Mouse (Mus musculus) liver, embryonic 12.5 days (tissue): ENCODE measurements around the gene Med24. TPM values are rescaled to one million over a fixed set of nuclear protein-coding genes. Genes with fewer than 3 reads are reported as not detected.
"Not testable (repeated sequence)": the region's sequence is repeated elsewhere in the genome, so short reads cannot be mapped to it uniquely, and the experiment has no call there.

Experiments used
- ATAC-seq: fragments of 200-750 bp; cut with Nextera tagmentation; 2 replicates; pipeline ENCODE4 v1.8.0; 2017; ENCODE audit warnings: moderate number of reproducible peaks, mild to moderate bottlenecking, moderate library complexity
- H3K27ac ChIP-seq: fragments of 300-500 bp; sonication (generic); 2 replicates; pipeline ENCODE4 v1.5.1; 2016; ENCODE audit warnings: mild to moderate bottlenecking
- H3K27me3 ChIP-seq: fragments of 300-500 bp; sonication (generic); replicated peaks from 2 replicates; pipeline ENCODE4 v1.6.1; 2016; ENCODE audit warnings: mild to moderate bottlenecking, moderate library complexity
- H3K36me3 ChIP-seq: fragments of 300-500 bp; sonication (generic); 2 replicates; pipeline ENCODE4 v1.6.1; 2016; ENCODE audit warnings: mild to moderate bottlenecking, moderate library complexity
- H3K4me1 ChIP-seq: fragments of 300-500 bp; sonication (generic); 2 replicates; pipeline ENCODE4 v1.6.1; 2016
- H3K4me2 ChIP-seq: fragments of 300-500 bp; sonication (generic); 2 replicates; pipeline ENCODE4 v1.6.1; 2016; ENCODE audit warnings: mild to moderate bottlenecking, moderate library complexity
- H3K4me3 ChIP-seq: fragments of 300-500 bp; sonication (generic); 2 replicates; pipeline ENCODE4 v1.5.1; 2016; ENCODE audit warnings: mild to moderate bottlenecking, moderate library complexity
- H3K9ac ChIP-seq: fragments of 300-500 bp; sonication (generic); 2 replicates; pipeline ENCODE4 v1.6.1; 2016; ENCODE audit warnings: mild to moderate bottlenecking, moderate library complexity
- H3K9me3 ChIP-seq: fragments of 300-500 bp; sonication (generic); replicated peaks from 2 replicates; pipeline ENCODE4 v1.6.1; 2016; ENCODE audit warnings: mild to moderate bottlenecking, moderate library complexity
- WGBS: fragments of 180-500 bp; shearing (Covaris S2); methylation state at CpG from one replicate; pipeline ENCODE4 v1.1.7; 2016; ENCODE audit not compliant: insufficient replicate concordance; 5-methylcytosine and 5-hydroxymethylcytosine counted together
- polyA plus RNA-seq: library from polyadenylated mRNA; unstranded; fragments of >200 nt; fragmentation: Nextera tagmentation; extraction: Ambion mirVana; gene quantifications from 2 replicates; pipeline ENCODE4 v1.2.1, GENCODE M21; 2016

Med24 gene
- polyA plus RNA-seq, 1 experiment from 2014 or later: 43.7 TPM

GRCm38 (mm10) chr11:98693201-98693600, 36.0 kb downstream of the Med24 start:
- 64% methylated on average over 13 of the region's 13 CpGs for WGBS
- Histone ChIP-seq H3K4me3 (no peak overlapping the region), H3K27me3 (no peaks in the 10 kb centered on the region), H3K4me2 (no peak overlapping the region), H3K36me3 (peaks cover 83% of the 10 kb centered on the region), H3K27ac (no peak overlapping the region), H3K4me1 (no peaks in the 10 kb centered on the region), H3K9ac (no peak overlapping the region), H3K9me3 (no peaks in the 10 kb centered on the region)
- ATAC-seq: no peak

- peaks cover 16% of the 10 kb centered on the region for H3K4me1 ChIP-seq
- H3K27me3 ChIP-seq: no peaks in the 10 kb centered on the region
- peaks cover 86% of the 10 kb centered on the region for H3K36me3 ChIP-seq
- 0 out of 2 replicates have a peak, but pooled peaks have one; percentile 32 for ATAC-seq
- H3K4me2 ChIP-seq: no peak overlapping the region
- H3K9me3 ChIP-seq: no peaks in the 10 kb centered on the region
- no peak overlapping the region for H3K27ac ChIP-seq
- H3K4me3 ChIP-seq: no peak overlapping the region
- H3K9ac ChIP-seq: no peak overlapping the region
- 79% methylated on average over 7 of the region's 8 CpGs for WGBS
Observed at GRCm38 (mm10) chr11:98688009-98688408, 41.2 kb downstream of the Med24 start.

GRCm38 (mm10) chr11:98686976-98687375, 42.3 kb downstream of the Med24 start:
- Histone ChIP-seq H3K27me3 (no peaks in the 10 kb centered on the region), H3K36me3 (peaks cover 75% of the 10 kb centered on the region), H3K27ac (no peak overlapping the region), H3K9me3 (no peaks in the 10 kb centered on the region), H3K9ac (no peak overlapping the region), H3K4me2 (no peak overlapping the region), H3K4me1 (peaks cover 17% of the 10 kb centered on the region), H3K4me3 (no peak overlapping the region)
- WGBS: 81% methylated on average over 4 of the region's 4 CpGs
- no peak for ATAC-seq

GRCm38 (mm10) chr11:98685642-98686041, 43.6 kb downstream of the Med24 start:
- no peak overlapping the region for H3K9ac ChIP-seq
- WGBS: 89% methylated on average over 9 of the region's 9 CpGs
- no peak overlapping the region for H3K4me3 ChIP-seq
- peaks cover 62% of the 10 kb centered on the region for H3K36me3 ChIP-seq
- no peak overlapping the region for H3K4me2 ChIP-seq
- H3K27ac ChIP-seq: no peak overlapping the region
- peaks cover 25% of the 10 kb centered on the region for H3K4me1 ChIP-seq
- H3K9me3 ChIP-seq: no peaks in the 10 kb centered on the region
- no peak for ATAC-seq
- no peaks in the 10 kb centered on the region for H3K27me3 ChIP-seq

GRCm38 (mm10) chr11:98682811-98683210, 46.4 kb downstream of the Med24 start:
- H3K4me3 ChIP-seq: peak overlapping the region; percentile 98
- H3K27ac ChIP-seq: peak overlapping the region; percentile 86
- H3K36me3 ChIP-seq: peaks cover 37% of the 10 kb centered on the region
- ATAC-seq: peak; percentile 36
- peak overlapping the region; percentile 91 for H3K4me2 ChIP-seq
- no peaks in the 10 kb centered on the region for H3K9me3 ChIP-seq
- 0 out of 2 replicates have a peak, but pooled peaks cover 6% of the 10 kb centered on the region for H3K27me3 ChIP-seq
- H3K9ac ChIP-seq: peak overlapping the region; percentile 99
- H3K4me1 ChIP-seq: peaks cover 25% of the 10 kb centered on the region
- WGBS: under 1% methylated on average over 23 of the region's 23 CpGs

GRCm38 (mm10) chr11:98681786-98682745, 47.2 kb downstream of the Med24 start, which contains the start of gene Psmd3:
Psmd3 (plus strand) TSS chr11:98682554.
- WGBS: 3% methylated on average over 45 of the region's 45 CpGs
- Histone ChIP-seq H3K27me3 (0 out of 2 replicates have a peak, but pooled peaks cover 12% of the 10 kb centered on the region), H3K4me1 (peaks cover 25% of the 10 kb centered on the region), H3K9me3 (no peaks in the 10 kb centered on the region), H3K36me3 (peaks cover 30% of the 10 kb centered on the region), H3K27ac (peak within 1 kb of the TSS; percentile 86), H3K4me3 (peak within 1 kb of the TSS; percentile 98), H3K4me2 (peak within 1 kb of the TSS; percentile 91), H3K9ac (peak within 1 kb of the TSS; percentile 99)
- ATAC-seq: peak; percentile 92

- no peak overlapping the region for H3K9ac ChIP-seq
- 65% methylated on average over 4 of the region's 4 CpGs for WGBS
Observed at GRCm38 (mm10) chr11:98681186-98681585, 48.0 kb downstream of the Med24 start.

GRCm38 (mm10) chr11:98680595-98680994, 48.6 kb downstream of the Med24 start:
- H3K4me3 ChIP-seq, H3K4me2 ChIP-seq, ATAC-seq, H3K9ac ChIP-seq, H3K9me3 ChIP-seq, H3K27ac ChIP-seq: not testable (repeated sequence)
- Histone ChIP-seq H3K36me3 (peaks cover 15% of the 10 kb centered on the region), H3K27me3 (peaks cover 12% of the 10 kb centered on the region; the same call in 1 of the 2 replicates), H3K4me1 (peaks cover 25% of the 10 kb centered on the region)
- 80% methylated on average over 4 of the region's 4 CpGs for WGBS

More at GRCm38 (mm10) chr11:98681186-98681585, 48.0 kb downstream of the Med24 start:
- peaks cover 21% of the 10 kb centered on the region for H3K36me3 ChIP-seq
- no peak for ATAC-seq
- H3K9me3 ChIP-seq: no peaks in the 10 kb centered on the region
- H3K27ac ChIP-seq: no peak overlapping the region
- peak overlapping the region; percentile 91 for H3K4me2 ChIP-seq
- H3K4me1 ChIP-seq: peaks cover 25% of the 10 kb centered on the region
- H3K4me3 ChIP-seq: no peak overlapping the region
- H3K27me3 ChIP-seq: peaks cover 12% of the 10 kb centered on the region; the same call in 1 of the 2 replicates

GRCm38 (mm10) chr11:98680023-98680422, 49.2 kb downstream of the Med24 start:
- H3K36me3 ChIP-seq: peaks cover 10% of the 10 kb centered on the region
- no peak overlapping the region for H3K4me3 ChIP-seq
- no peaks in the 10 kb centered on the region for H3K9me3 ChIP-seq
- H3K27me3 ChIP-seq: peaks cover 14% of the 10 kb centered on the region
- no peak for ATAC-seq
- H3K27ac ChIP-seq: no peak overlapping the region
- WGBS: 90% methylated on average over 1 of the region's 1 CpGs
- H3K4me2 ChIP-seq: no peak overlapping the region
- H3K9ac ChIP-seq: no peak overlapping the region
- H3K4me1 ChIP-seq: peaks cover 25% of the 10 kb centered on the region

- no peak for ATAC-seq
Observed at GRCm38 (mm10) chr11:98675829-98676363, 53.3 kb downstream of the Med24 start.

GRCm38 (mm10) chr11:98673136-98673535, 56.1 kb downstream of the Med24 start:
- not testable (repeated sequence) for H3K27ac ChIP-seq, H3K4me3 ChIP-seq, H3K9me3 ChIP-seq, H3K9ac ChIP-seq, H3K36me3 ChIP-seq
- ATAC-seq: peak; percentile 67; the same call in 1 of the 2 replicates
- peak overlapping the region; percentile 39 for H3K4me2 ChIP-seq
- peaks cover 20% of the 10 kb centered on the region for H3K4me1 ChIP-seq
- WGBS: 3% methylated on average over 7 of the region's 7 CpGs
- H3K27me3 ChIP-seq: peaks cover 45% of the 10 kb centered on the region

More at GRCm38 (mm10) chr11:98675829-98676363, 53.3 kb downstream of the Med24 start:
- no peak overlapping the region for H3K4me3 ChIP-seq
- H3K27ac ChIP-seq: no peak overlapping the region
- no peak overlapping the region for H3K9ac ChIP-seq
- peaks cover 20% of the 10 kb centered on the region for H3K4me1 ChIP-seq
- H3K9me3 ChIP-seq: no peaks in the 10 kb centered on the region
- 24% methylated on average over 7 of the region's 7 CpGs for WGBS
- no peak overlapping the region for H3K4me2 ChIP-seq
- peaks cover 23% of the 10 kb centered on the region for H3K27me3 ChIP-seq
- no peaks in the 10 kb centered on the region for H3K36me3 ChIP-seq

GRCm38 (mm10) chr11:98672482-98672881, 56.8 kb downstream of the Med24 start:
- H3K4me2 ChIP-seq: peak overlapping the region; percentile 39
- no peak for ATAC-seq
- no peak overlapping the region for H3K27ac ChIP-seq
- peaks cover 47% of the 10 kb centered on the region for H3K27me3 ChIP-seq
- WGBS: 35% methylated on average over 5 of the region's 5 CpGs
- H3K9me3 ChIP-seq: no peaks in the 10 kb centered on the region
- H3K4me3 ChIP-seq: no peak overlapping the region
- H3K36me3 ChIP-seq: no peaks in the 10 kb centered on the region
- no peak overlapping the region for H3K9ac ChIP-seq
- peaks cover 20% of the 10 kb centered on the region for H3K4me1 ChIP-seq
